Mouse (Mus musculus) MN1 (cell line): ENCODE data around the gene Ppfia3.

Source experiments
- DNase-seq: peaks from one replicate; pipeline ENCODE4 v3.0.0-alpha.2; 2016; ENCODE audit warnings: low spot score

The Ppfia3 gene

DNA sequence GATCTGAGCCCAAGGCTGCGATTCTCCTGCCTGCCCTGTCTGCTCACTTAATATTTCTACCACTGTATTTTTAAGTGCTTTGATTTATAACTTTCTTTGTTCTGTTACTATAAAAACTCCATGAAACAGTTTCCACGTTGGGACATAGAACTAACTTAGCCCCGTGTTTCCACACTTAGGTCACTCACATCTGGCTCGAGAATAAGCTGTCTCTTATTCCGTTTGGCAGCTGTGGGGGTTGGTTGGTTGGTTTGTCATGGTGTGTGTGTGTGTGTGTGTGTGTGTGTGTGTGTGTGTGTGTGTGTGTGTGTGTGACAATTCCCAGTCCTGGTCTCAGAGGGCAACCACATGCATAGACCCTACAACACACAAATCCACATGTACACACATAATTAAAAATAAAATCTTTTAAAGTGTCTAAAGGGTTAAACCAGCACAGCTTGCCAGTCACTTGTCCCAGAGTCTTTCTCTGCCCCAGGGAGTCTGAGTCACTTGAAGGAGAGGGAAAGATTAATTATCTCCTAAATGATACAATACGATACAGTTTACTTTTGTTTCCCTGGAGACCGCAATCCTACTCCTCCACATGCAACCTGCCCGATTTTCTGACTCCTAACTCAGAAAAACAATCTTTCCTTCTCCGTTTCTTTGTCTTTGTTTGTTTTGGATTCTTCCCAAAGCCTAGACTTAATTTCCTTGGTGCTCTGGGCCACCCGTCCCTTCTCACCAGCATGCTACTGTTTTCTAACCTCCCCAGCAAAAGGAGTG is 53.9 kb downstream of the Ppfia3 start:
- DNase-seq: peak; percentile 55

GRCm38 (mm10) chr7:45312023-45312422 is 54.8 kb downstream of the Ppfia3 start:
- DNase-seq: no peak

DNA sequence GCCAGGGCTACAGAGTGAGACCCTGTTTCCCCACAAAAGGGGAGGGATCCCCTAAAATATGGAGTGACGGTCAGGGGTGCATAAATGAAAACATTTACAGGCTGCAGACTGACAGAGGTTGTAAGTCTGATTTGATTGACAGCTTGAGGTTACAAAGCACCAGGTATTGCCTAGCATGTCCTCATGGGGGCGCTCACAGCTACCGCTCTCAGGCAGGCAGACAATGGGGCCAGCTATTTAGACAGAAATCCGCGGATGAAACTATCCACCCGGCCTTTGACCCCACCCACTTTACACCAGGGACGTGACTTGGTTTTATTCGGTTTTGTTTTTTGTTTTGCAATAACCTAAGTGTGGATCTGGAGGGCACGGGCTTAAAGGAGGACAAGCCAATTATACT is 57.4 kb downstream of the Ppfia3 start:
- peak; percentile 37 for DNase-seq

DNA sequence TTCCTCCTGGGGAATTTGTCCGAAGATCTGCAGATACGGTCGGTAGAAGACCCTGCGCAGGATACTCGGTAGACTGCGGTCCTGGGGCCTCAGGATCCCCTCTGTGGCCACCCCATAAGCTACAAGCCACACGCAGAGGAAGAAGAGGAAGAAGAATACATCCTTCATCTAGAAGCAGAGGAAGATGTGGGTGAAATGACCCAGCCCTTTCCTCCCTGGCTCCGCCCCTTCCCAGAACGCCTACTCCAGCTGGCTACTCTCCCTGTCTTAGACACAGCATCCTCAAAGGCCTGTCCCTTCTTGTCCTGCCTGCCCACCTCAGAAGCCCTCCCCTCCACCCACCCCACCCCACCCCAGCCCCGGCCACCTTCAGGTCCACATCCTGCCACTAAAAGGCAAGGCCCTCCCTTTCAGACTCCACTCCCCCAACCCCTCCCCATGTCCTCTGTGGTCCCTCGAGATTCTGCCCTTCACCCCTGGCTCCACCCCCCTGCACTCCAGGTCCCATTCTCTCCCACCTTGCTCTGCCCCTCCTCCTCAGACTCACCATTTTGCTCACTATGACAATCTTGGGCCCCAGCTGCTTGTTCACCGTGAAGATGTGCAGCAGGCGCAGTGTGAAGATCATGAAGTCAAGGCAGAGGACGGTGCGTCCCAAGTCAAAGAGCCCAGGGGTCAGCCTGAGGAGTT is 58.1 kb downstream of the Ppfia3 start:
- DNase-seq: no peak

GRCm38 (mm10) chr7:45305275-45305674 is 61.5 kb downstream of the Ppfia3 start:
- peak; percentile 22 for DNase-seq

- DNase-seq: no peak
These were observed 62.0 kb downstream of the Ppfia3 start for GRCm38 (mm10) chr7:45304869-45305268.

DNA sequence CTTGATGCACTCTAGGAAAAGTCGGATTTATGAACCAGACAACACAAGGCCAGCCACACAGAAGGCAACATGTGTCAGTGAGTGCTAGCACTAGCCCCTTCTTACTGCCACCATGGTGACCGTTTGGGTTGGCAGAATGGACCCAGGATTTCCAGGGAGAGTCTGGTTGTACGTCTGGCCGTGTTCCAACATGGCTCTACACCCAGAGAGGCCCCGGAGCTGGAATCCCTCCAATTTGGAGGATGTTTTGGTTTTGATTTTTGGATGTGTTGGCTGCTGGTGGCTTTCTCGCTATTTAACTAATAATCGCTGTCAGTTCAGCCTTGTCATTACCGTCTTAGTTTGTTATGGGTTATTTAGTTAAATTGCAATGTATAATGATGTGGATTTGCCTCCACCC is 64.2 kb downstream of the Ppfia3 start:
- DNase-seq: peak; percentile 73

GRCm38 (mm10) chr7:45300270-45300669 is 66.5 kb downstream of the Ppfia3 start:
- DNase-seq: peak; percentile 68

DNA sequence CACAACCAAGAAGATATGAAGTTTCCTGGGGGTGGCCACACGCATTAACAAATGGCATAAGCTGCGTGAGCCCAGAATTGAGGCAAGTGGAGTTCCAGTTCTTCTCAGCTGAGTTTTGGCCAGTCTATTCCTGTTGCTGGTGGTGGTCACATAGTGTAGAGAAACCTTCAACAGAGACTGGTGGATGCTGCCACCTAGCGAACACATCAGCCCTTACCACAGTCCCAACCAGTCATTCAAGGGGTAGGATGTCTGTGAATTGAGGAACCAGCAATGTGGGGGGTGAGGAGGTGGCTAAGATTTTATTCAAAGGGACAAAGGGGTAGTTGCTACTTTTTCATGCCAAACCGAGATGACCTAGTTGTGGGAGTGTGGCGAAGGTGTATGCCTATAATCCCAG is 67.1 kb downstream of the Ppfia3 start:
- peak; percentile 73 for DNase-seq

GRCm38 (mm10) chr7:45297563-45297962 is 69.3 kb downstream of the Ppfia3 start:
- no peak for DNase-seq

GRCm38 (mm10) chr7:45296626-45297025 is 70.2 kb downstream of the Ppfia3 start:
- DNase-seq: no peak
